Mouse (Mus musculus) brain, embryonic 14.5 days (tissue): ENCODE data around the gene Myo1b. TPM values are rescaled to one million over a fixed set of nuclear protein-coding genes. Genes with fewer than 3 reads are reported as not detected.

ENCODE experiments used
- DNase-seq: peaks from one replicate; pipeline ENCODE4 v3.0.0-alpha.2; 2011; ENCODE audit warnings: low read depth
- CTCF ChIP-seq: fragments of 200-500 bp; IDR thresholded peaks from 2 replicates; pipeline ENCODE4 v1.5.1; 2012; ENCODE audit warnings: inconsistent platforms, mild to moderate bottlenecking, moderate library complexity, borderline replicate concordance; ENCODE audit not compliant: insufficient read depth, insufficient read length; ENCODE audit errors: extremely low read depth
- POLR2A ChIP-seq: fragments of 200-500 bp; IDR thresholded peaks from 2 replicates; pipeline ENCODE4 v1.6.1; 2012; ENCODE audit warnings: mild to moderate bottlenecking, inconsistent platforms, borderline replicate concordance; ENCODE audit not compliant: poor library complexity, insufficient read depth, insufficient read length, severe bottlenecking; ENCODE audit errors: extremely low read depth
- polyA plus RNA-seq: library from polyadenylated mRNA; depleted of rRNA; stranded (reverse); fragments of >200 nt; gene quantifications from 2 replicates; pipeline ENCODE4 v1.2.3, GENCODE M21; 2012; rRNA removed

Myo1b gene
- polyA plus RNA-seq, 1 experiment = 59.1 TPM

GRCm38 (mm10) chr1:51736822-51737221, 179.0 kb downstream of the Myo1b start:
- TF ChIP-seq CTCF (no peak), POLR2A (no peak)

GRCm38 (mm10) chr1:51734721-51735120, 181.2 kb downstream of the Myo1b start:
- no peak for DNase-seq

More at GRCm38 (mm10) chr1:51736822-51737221, 179.0 kb downstream of the Myo1b start:
- no peak for DNase-seq

GRCm38 (mm10) chr1:51729407-51729806, 186.5 kb downstream of the Myo1b start:
- no peak for DNase-seq
- TF ChIP-seq POLR2A = no peak
- no peak for TF ChIP-seq CTCF

More at GRCm38 (mm10) chr1:51734721-51735120, 181.2 kb downstream of the Myo1b start:
- TF ChIP-seq CTCF (no peak), POLR2A (no peak)

- no peak for TF ChIP-seq POLR2A
- TF ChIP-seq CTCF = no peak
Observed at GRCm38 (mm10) chr1:51728816-51729215, 187.1 kb downstream of the Myo1b start.

GRCm38 (mm10) chr1:51719897-51720673, 195.8 kb downstream of the Myo1b start:
- no peak for TF ChIP-seq POLR2A
- DNase-seq = peak; percentile 77

More at GRCm38 (mm10) chr1:51728816-51729215, 187.1 kb downstream of the Myo1b start:
- no peak for DNase-seq

GRCm38 (mm10) chr1:51710831-51711230, 205.0 kb downstream of the Myo1b start:
- DNase-seq = no peak
- TF ChIP-seq CTCF (no peak), POLR2A (no peak)

- TF ChIP-seq CTCF = no peak
- no peak for TF ChIP-seq POLR2A
- no peak for DNase-seq
Observed at GRCm38 (mm10) chr1:51706106-51706505, 209.8 kb downstream of the Myo1b start.

GRCm38 (mm10) chr1:51704610-51705009, 211.3 kb downstream of the Myo1b start:
- TF ChIP-seq POLR2A (no peak), CTCF (no peak)

More at GRCm38 (mm10) chr1:51704610-51705009, 211.3 kb downstream of the Myo1b start:
- no peak for DNase-seq

Other genes starting within 250 kb of the Myo1b start
- gene Stat4, start 71.1 kb upstream of the Myo1b start, polyA plus RNA-seq = 0.38 and 0.42 TPM in 2 replicates
- gene Stat1, start 203.4 kb upstream of the Myo1b start, polyA plus RNA-seq = 7.8 and 9.0 TPM in 2 replicates